Mouse (Mus musculus): ENCODE measurements around the gene Cyp2t4. TPM values are rescaled to one million over a fixed set of nuclear protein-coding genes. Genes with fewer than 3 reads are reported as not detected.
A peak's percentile ranks its signal among the peaks of the same experiment; 100 is the strongest.

The Cyp2t4 gene
- total RNA-seq (2021), result not detected
- long read RNA-seq, experiment 1, partial matches to known transcripts, result 0 of 2 reads
- long read RNA-seq, experiment 1, other reads (novel, unspliced or antisense), result 2 of 2 reads
- long read RNA-seq, experiment 2, partial matches to known transcripts, result 0 of 1 reads
- long read RNA-seq, experiment 2, other reads (novel, unspliced or antisense), result 1 of 1 reads

- peak; percentile 69 for DNase-seq
Measured at GRCm38 (mm10) chr7:27153205-27153764, at the start of gene Cyp2t4. Gene Cyp2t4, plus strand, starts transcription at chr7:27153714.

DNA sequence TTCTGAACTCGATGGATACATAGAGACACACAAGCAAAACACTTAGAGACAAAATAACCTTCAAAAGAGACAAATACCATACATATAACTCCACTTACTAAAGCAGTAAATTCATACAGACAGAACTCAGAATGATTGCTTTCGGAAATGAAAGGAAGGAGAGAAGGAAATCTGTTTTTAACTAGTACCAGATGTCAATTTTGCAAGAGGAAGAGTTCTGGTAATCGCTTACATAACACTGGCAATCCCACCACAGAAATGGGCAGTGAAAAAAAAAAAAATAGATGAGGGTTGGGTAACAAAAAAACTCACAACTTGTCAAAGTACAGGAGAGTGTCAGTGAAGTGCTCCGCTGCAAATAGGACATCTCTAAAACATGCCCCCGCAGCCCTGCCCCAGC, 48.6 kb upstream of the Cyp2t4 start:
- no peak for DNase-seq

GRCm38 (mm10) chr7:27110327-27110726, 43.2 kb upstream of the Cyp2t4 start:
- DNase-seq, result no peak

- DNase-seq, result no peak
Measured at GRCm38 (mm10) chr7:27111038-27111437, 42.5 kb upstream of the Cyp2t4 start.

- DNase-seq, result no peak
Measured at GRCm38 (mm10) chr7:27111987-27112386, 41.5 kb upstream of the Cyp2t4 start.

DNA sequence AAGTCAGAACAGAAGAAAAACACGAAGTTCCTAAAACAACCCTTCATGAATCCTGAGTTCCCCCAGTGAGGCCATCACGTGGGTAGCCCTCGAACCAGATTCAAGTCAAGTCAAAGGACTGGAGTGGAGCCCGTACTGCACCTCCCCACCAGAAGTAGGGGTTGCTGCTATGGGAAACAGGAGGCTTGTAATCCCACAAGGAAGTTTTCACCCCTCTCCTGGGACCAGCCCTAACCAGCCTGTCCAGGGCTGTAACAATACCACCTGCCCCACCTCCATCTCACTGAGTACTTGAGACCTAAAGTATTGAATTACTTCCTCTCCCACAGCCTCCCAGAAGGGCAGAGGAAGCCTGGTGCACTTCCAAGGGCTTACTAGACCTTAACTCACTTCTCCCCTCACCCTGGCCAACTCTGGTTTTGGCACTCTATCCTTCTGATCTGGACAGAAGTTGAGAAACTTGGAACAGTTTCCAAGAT, 35.4 kb upstream of the Cyp2t4 start:
- DNase-seq, result peak; percentile 51

GRCm38 (mm10) chr7:27119676-27120075, 33.8 kb upstream of the Cyp2t4 start, which contains the start of gene Cyp2f2:
Gene Cyp2f2, plus strand, starts transcription at chr7:27119909.
- no peak for DNase-seq

- DNase-seq, result no peak
Measured at GRCm38 (mm10) chr7:27124305-27124832, 29.1 kb upstream of the Cyp2t4 start.

GRCm38 (mm10) chr7:27124969-27125368, 28.5 kb upstream of the Cyp2t4 start:
- no peak for DNase-seq

GRCm38 (mm10) chr7:27128162-27128561, 25.4 kb upstream of the Cyp2t4 start:
- no peak for DNase-seq

DNA sequence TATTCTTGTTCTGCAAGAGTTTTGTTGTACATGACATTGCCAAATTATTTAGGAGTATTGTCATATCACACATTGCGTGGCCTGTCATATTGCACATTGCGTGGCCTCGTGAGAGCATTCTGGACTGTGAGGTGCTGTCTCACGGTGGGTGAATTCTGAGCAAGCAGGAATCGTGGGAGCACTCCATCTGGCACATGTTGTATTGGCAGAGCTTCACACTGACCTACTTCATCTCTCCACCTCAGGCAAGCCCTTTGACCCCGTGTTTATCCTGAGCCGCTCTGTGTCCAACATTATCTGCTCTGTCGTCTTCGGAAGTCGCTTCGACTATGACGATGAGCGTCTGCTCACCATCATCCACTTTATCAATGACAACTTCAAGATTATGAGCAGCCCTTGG, 24.6 kb upstream of the Cyp2t4 start:
- DNase-seq, result no peak

DNA sequence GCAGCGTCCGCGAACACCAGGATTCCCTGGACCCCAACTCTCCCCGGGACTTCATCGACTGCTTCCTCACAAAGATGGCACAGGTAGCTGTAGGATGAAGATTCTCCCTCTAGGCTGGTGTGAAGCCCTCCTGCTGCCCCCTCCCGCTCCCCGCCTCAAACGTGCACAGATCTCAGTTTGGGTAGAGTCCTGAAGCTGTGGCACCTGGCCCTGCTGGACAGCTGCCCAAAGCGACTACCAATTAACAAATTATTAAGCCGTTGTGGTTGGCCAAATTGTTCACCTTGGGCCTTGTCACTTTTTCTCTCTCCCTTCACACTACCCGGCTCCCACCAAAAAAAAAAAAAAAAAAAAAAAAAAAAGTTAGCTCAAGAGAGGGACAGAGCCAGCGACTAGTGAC, 23.7 kb upstream of the Cyp2t4 start:
- no peak for DNase-seq

DNA sequence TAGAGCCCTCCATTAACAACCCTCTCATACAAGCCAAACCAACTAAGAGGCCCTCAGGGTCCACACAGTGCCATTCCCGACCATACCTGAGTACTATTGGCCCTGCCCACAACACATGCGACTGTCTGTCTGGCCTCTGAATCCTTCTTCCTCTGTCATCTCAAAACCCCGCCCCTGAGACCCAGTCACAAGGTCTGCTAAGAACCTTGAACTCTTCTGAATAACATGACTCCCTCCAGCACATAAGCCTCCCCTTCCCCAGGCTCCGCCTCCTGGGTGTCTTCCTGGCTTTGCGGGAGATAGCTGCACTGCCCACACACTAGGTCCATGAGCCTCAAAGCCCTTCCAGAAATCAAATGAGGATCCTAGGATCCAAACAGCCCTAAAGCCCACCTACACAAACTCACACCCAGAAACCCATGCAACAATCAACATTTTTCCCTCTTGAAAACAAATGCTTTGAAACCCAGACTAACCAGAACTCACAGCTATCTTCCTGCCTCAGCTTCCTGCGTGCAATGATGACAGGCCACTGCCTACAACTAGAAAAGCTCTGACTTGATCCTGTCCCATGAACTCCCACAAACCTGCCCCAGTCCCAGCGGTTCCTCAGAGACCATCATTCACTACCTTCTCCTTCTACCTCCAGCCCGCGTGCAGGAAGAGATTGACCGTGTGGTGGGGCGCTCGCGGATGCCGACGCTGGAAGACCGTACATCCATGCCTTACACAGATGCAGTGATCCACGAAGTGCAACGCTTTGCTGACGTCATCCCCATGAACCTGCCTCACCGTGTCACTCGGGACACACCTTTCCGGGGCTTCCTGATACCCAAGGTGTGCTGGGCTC, 22.8 kb upstream of the Cyp2t4 start:
- no peak for DNase-seq

GRCm38 (mm10) chr7:27131387-27131786, 22.1 kb upstream of the Cyp2t4 start:
- DNase-seq, result no peak

- no peak for DNase-seq
Measured at GRCm38 (mm10) chr7:27132588-27132987, 20.9 kb upstream of the Cyp2t4 start.

GRCm38 (mm10) chr7:27133156-27133555, 20.4 kb upstream of the Cyp2t4 start:
- DNase-seq, result no peak

GRCm38 (mm10) chr7:27133757-27134156, 19.8 kb upstream of the Cyp2t4 start:
- no peak for DNase-seq

DNA sequence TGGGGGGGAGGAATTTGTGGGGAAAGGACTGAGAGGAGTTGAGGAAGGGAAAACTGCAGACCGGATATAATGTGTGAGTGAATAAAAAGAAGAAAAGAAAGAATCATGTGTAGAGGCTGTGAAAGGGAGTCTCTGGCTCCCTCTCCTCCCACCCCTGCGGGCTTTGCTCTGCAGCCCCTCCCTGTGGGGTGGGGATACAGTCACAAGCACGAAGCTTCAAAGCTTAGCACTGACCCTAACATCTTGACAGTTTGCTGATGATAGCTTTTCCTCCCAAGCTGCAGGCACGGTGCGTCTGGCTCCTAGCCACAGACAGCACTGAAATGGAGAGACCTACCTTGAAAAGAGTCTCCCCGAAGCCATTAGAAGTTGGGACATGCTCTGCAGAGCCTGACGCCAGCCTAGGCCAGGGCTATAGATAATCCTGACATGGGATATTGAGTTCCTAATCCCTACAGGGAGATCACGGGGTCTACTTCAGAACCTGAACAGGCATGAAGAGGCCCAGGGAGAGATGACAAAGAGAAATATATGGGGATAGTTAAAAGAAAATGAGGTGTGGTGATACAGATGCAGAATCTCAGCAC, 17.0 kb upstream of the Cyp2t4 start:
- DNase-seq, result no peak

DNA sequence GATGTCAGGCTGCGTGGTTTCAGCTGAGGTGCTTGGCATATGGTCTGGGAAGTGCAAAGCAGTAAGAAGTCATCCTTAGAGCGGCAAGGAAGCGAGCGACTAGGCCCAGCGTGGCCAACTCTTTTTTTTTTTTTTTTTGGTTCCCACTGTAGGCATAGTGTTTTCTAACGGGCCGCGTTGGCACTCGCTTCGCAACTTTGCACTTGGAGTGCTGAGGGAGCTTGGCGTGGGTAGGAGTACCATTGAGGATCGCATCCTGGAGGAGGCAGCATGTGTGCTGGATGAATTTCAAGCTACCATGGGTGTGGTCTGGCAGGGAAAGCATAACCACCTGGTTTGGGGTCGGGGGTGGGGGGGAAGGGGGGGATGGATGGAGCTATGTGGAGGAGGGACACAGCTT, 2.5 kb downstream of the Cyp2t4 start:
- no peak for DNase-seq

GRCm38 (mm10) chr7:27158171-27158570, 4.7 kb downstream of the Cyp2t4 start:
- no peak for DNase-seq

DNA sequence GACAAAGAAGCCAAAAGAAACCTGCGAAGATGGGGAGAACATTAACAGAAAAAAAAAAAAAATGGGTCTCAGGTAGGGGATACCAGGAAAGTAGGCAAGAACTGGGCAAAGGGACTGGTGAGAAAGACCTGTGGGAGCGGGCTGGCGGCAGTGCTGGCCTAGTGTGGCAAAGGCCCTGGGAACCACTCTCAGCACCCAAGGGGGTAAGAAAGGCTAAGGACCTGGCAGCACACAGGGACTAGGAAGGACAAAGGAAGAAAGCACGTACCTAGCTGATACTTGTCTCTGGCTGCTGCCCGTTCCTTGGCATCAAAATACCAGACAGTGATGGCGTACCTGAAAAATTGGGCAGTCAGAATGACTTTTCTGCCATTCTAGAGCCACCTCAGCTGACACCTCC, 5.7 kb downstream of the Cyp2t4 start:
- no peak for DNase-seq

- peak; percentile 85 for DNase-seq
Measured at GRCm38 (mm10) chr7:27159882-27160281, 6.4 kb downstream of the Cyp2t4 start.

GRCm38 (mm10) chr7:27160921-27161320, 7.4 kb downstream of the Cyp2t4 start:
- DNase-seq, result no peak

Measured in gastrocnemius, postnatal 25 days (tissue).